Mouse (Mus musculus): ENCODE results near the gene Csf2rb. TPM values are rescaled to one million over a fixed set of nuclear protein-coding genes. Genes with fewer than 3 reads are reported as not detected.

Gene Csf2rb
- total and polyA plus RNA-seq, 3 experiments: 3.2 to 10.1 TPM; not detected in 1

GRCm38 (mm10) chr15:78354958-78355357, 29.4 kb downstream of the Csf2rb start:
- Histone ChIP-seq H3K27ac (ENCODE audit: control insufficient read depth, low read depth, low read length) (no peak overlapping the region), H3K36me3 (ENCODE audit: control insufficient read depth in 1 of 2, insufficient read depth in 2 of 2, low read length in 2 of 2) (no peaks in the 10 kb centered on the region), H3K4me3 (ENCODE audit: control insufficient read depth in 1 of 2, insufficient read depth in 1 of 2, low read depth in 2 of 2, low read length in 2 of 2) (no peak overlapping the region), H3K9ac (ENCODE audit: control insufficient read depth, low read depth, low read length, poor library complexity, severe bottlenecking) (no peak overlapping the region), H3K9me3 (replicated peaks; ENCODE audit: insufficient read depth, low read length) (no peaks in the 10 kb centered on the region), H3K27me3 (ENCODE audit: control insufficient read depth in 1 of 2, insufficient read depth in 2 of 2, low read length in 2 of 2) (peaks cover 0 to 6% of the 10 kb centered on the region in 2 experiments), H3K4me1 (ENCODE audit: control insufficient read depth in 1 of 2, insufficient read depth in 2 of 2, low read length in 2 of 2) (no peaks in the 10 kb centered on the region), H3K79me2 (ENCODE audit: control insufficient read depth, insufficient read depth, low read length, poor library complexity) (no peaks in the 10 kb centered on the region)
- no peak for TF ChIP-seq USF2 (IDR thresholded peaks at IDR 0.05; ENCODE audit: borderline replicate concordance in 1 of 2, insufficient read depth in 1 of 2, low read depth in 1 of 2, low read length in 2 of 2)
- peak; percentile 80 for TF ChIP-seq RAD21 (IDR thresholded peaks at IDR 0.05; ENCODE audit: low read depth, low read length)
- no peak for TF ChIP-seq ETS1 (IDR thresholded peaks at IDR 0.05; ENCODE audit: low read depth, low read length)
- peak; percentile 83 for TF ChIP-seq SMC3 (IDR thresholded peaks at IDR 0.05; ENCODE audit: low read depth, low read length)
- TF ChIP-seq GABPA (IDR thresholded peaks at IDR 0.05; ENCODE audit: low read depth, low read length): no peak
- no peak for TF ChIP-seq GATA1 (IDR thresholded peaks at IDR 0.05; ENCODE audit: low read depth, low read length)
- TF ChIP-seq MEF2A (IDR thresholded peaks at IDR 0.05; ENCODE audit: extremely low read depth, insufficient replicate concordance, low read depth, low read length, poor library complexity, severe bottlenecking): no peak
- TF ChIP-seq CTCF (IDR thresholded peaks at IDR 0.05 in 2 of 3, conservative IDR thresholded peaks at IDR 0.05 in 1 of 3; ENCODE audit: control insufficient read depth in 1 of 3, insufficient read depth in 1 of 3, low read depth in 2 of 3, low read length in 3 of 3, poor library complexity in 1 of 3, severe bottlenecking in 1 of 3): peak; percentile 43 to 74 (median 72)
- peak; percentile 71 for TF ChIP-seq MYC (IDR thresholded peaks at IDR 0.05; ENCODE audit: low read depth, low read length)
- TF ChIP-seq ZC3H11A (IDR thresholded peaks at IDR 0.05; ENCODE audit: low read depth, low read length): peak; percentile 71
- DNase-seq (ENCODE audit: low read depth, low spot score): peak; percentile 58

DNA sequence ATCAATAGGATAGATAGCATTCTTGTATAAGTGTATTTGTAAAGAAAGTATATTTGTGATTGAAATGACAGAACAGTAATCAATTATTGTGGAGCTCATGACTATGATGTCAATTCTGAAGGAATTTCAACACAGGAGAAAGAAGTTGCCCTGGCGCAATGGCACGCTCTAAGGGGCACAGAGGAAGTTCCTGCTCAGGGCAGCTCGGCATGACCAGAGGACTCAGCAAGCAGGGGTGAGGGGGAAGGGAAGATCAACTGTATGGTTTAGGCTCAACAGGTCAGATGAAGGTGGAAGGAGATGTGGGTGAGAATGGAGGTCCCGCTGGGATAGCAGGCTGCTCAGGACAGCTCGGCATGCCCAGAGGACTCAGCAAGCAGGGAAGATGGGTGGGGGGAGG, 30.0 kb downstream of the Csf2rb start:
- H3K79me2 ChIP-seq (ENCODE audit: control insufficient read depth, insufficient read depth, low read length, poor library complexity): no peaks in the 10 kb centered on the region
- H3K9me3 ChIP-seq (replicated peaks; ENCODE audit: insufficient read depth, low read length): no peaks in the 10 kb centered on the region
- no peak for DNase-seq (ENCODE audit: low read depth, low spot score)
- H3K9ac ChIP-seq (ENCODE audit: control insufficient read depth, low read depth, low read length, poor library complexity, severe bottlenecking): no peak overlapping the region
- H3K27ac ChIP-seq (ENCODE audit: control insufficient read depth, low read depth, low read length): no peak overlapping the region
- H3K36me3 ChIP-seq (ENCODE audit: control insufficient read depth in 1 of 2, insufficient read depth in 2 of 2, low read length in 2 of 2): no peaks in the 10 kb centered on the region
- H3K4me1 ChIP-seq (ENCODE audit: control insufficient read depth in 1 of 2, insufficient read depth in 2 of 2, low read length in 2 of 2): no peaks in the 10 kb centered on the region
- peaks cover 0 to 9% of the 10 kb centered on the region in 2 experiments for H3K27me3 ChIP-seq (ENCODE audit: control insufficient read depth in 1 of 2, insufficient read depth in 2 of 2, low read length in 2 of 2)
- no peak overlapping the region for H3K4me3 ChIP-seq (ENCODE audit: control insufficient read depth in 1 of 2, insufficient read depth in 1 of 2, low read depth in 2 of 2, low read length in 2 of 2)
- TF ChIP-seq MAFK (IDR thresholded peaks at IDR 0.05; ENCODE audit: borderline replicate concordance, low read depth, low read length): no peak
- TF ChIP-seq BHLHE40 (IDR thresholded peaks at IDR 0.05; ENCODE audit: borderline replicate concordance, low read depth, low read length): no peak
- no peak for TF ChIP-seq NRF1 (IDR thresholded peaks at IDR 0.05; ENCODE audit: insufficient read depth, low read depth, low read length, poor library complexity, severe bottlenecking)
- TF ChIP-seq CTCF (IDR thresholded peaks at IDR 0.05 in 2 of 3, conservative IDR thresholded peaks at IDR 0.05 in 1 of 3; ENCODE audit: control insufficient read depth in 1 of 3, insufficient read depth in 1 of 3, low read depth in 2 of 3, low read length in 3 of 3, poor library complexity in 1 of 3, severe bottlenecking in 1 of 3): no peak

Measured in MEL (cell line).